Comparison of ENCODE assay signal across 7 mouse cellular contexts in genomic region chr14:30951154-30951825, GRCm38 (mm10). TPM values are rescaled to one million over a fixed set of nuclear protein-coding genes. Genes with fewer than 3 reads are reported as not detected.
A peak's percentile ranks its signal among the peaks of the same experiment; 100 is the strongest.
DNase-seq lines count a peak whose midpoint lies in the region; ATAC-seq lines count a peak whose summit lies in the region.

Nek4 (plus strand) TSS chr14:30951377.

- peak; percentile 100 for ATAC-seq in intestine, embryonic 15.5 days

- no peak within 1 kb of the TSS; the same call in 1 of the 2 replicates for H3K27ac ChIP-seq in intestine, embryonic 15.5 days
- peak within 1 kb of the TSS; percentile 91 for H3K27ac ChIP-seq in midbrain, embryonic 10.5 days (replicated peaks)

- peak within 1 kb of the TSS; percentile 70 for H3K4me2 ChIP-seq in intestine, embryonic 15.5 days (replicated peaks)

- intact Hi-C loops in gastrocnemius, postnatal 36 days (cut with DNase I), result no loop called here
- intact Hi-C loops in left cerebral cortex, postnatal 25 days (cut with DNase I), result loop anchor here (1.0 to 2.0 kb wide), 2 partner anchors 23 to 50 kb away; partner anchors contain the start of genes Glt8d1 and Spcs1

- peak within 1 kb of the TSS; percentile 71 for H3K4me3 ChIP-seq in intestine, embryonic 15.5 days (replicated peaks)
- H3K4me3 ChIP-seq in midbrain, embryonic 10.5 days, result peak within 1 kb of the TSS; percentile 91

- H3K36me3 ChIP-seq in intestine, embryonic 15.5 days, result no peaks in the 10 kb centered on the region
- H3K36me3 ChIP-seq in midbrain, embryonic 10.5 days, result peaks cover 19% of the 10 kb centered on the region

- peak; percentile 98 for DNase-seq in adrenal gland, adult 2 months
- DNase-seq in embryo, embryonic 11.5 days (ENCODE audit: low read depth, low spot score), result peak; percentile 94
- DNase-seq in gastrocnemius, postnatal 36 days, result peak; percentile 91 to 94
- DNase-seq in left cerebral cortex, postnatal 25 days (ENCODE audit: low spot score in 2 of 2), result peak; percentile 95 to 99
- peak; percentile 98 for DNase-seq in midbrain, embryonic 10.5 days (ENCODE audit: low spot score)
- DNase-seq in right cerebral cortex, postnatal 4 days, result peak; percentile 94

- H3K27me3 ChIP-seq in intestine, embryonic 15.5 days (replicated peaks), result no peaks in the 10 kb centered on the region
- H3K27me3 ChIP-seq in midbrain, embryonic 10.5 days (ENCODE audit: low read depth, poor library complexity, severe bottlenecking), result no peaks in the 10 kb centered on the region

- no peaks in the 10 kb centered on the region for H3K9me3 ChIP-seq in intestine, embryonic 15.5 days
- H3K9me3 ChIP-seq in midbrain, embryonic 10.5 days (replicated peaks), result no peaks in the 10 kb centered on the region

- under 1% methylated on average over 57 of the region's 57 CpGs for WGBS in intestine, embryonic 15.5 days
- 1% methylated on average over 57 of the region's 57 CpGs for WGBS in midbrain, embryonic 10.5 days

- H3K9ac ChIP-seq in intestine, embryonic 15.5 days, result peak within 1 kb of the TSS; percentile 70

- 0 out of 2 replicates have a peak, but pooled peaks cover 2% of the 10 kb centered on the region for H3K4me1 ChIP-seq in intestine, embryonic 15.5 days (replicated peaks)
- peaks cover 15% of the 10 kb centered on the region for H3K4me1 ChIP-seq in midbrain, embryonic 10.5 days

RNA-seq across cellular contexts. Expression of gene Nek4, which starts in this region (rescaled TPM):
- 10 to 100 TPM; 10.2 to 13.3 TPM for total RNA-seq in adrenal gland, adult 2 months (2021)
- polyA plus RNA-seq in adrenal gland, adult 2 months (2012; rRNA removed), result 5.2 and 5.5 TPM in 2 replicates
- total RNA-seq in gastrocnemius, postnatal 36 days (2021), result 1 to 10 TPM; 4.7 TPM
- polyA plus RNA-seq in intestine, embryonic 15.5 days (2015; fragmentation: Nextera tagmentation; extraction: Ambion mirVana), result 8.5 and 9.5 TPM in 2 replicates
- 10 to 100 TPM; 15.6 to 18.9 TPM for total RNA-seq in left cerebral cortex, postnatal 25 days (2021)
- polyA plus RNA-seq in midbrain, embryonic 10.5 days (2016; fragmentation: Nextera tagmentation; extraction: Ambion mirVana), result 22.7 and 24.7 TPM in 2 replicates
